Mouse (Mus musculus): Measurements from ENCODE around the gene Gm14399. TPM values are rescaled to one million over a fixed set of nuclear protein-coding genes. Genes with fewer than 3 reads are reported as not detected.

The Gm14399 gene
- 1 to 10 TPM in 1 of 2 experiments, under 1 TPM in 1; 0.26 to 1.2 TPM for total RNA-seq (2023)

GRCm38 (mm10) chr2:175141993-175142295, at the start of gene Gm14399:
Gene Gm14399, minus strand, starts transcription at chr2:175142012.

GRCm38 (mm10) chr2:175175401-175176180, 33.8 kb upstream of the Gm14399 start, which contains the start of gene Gm14443:
Gene Gm14443, minus strand, starts transcription at chr2:175175871.

Other genes with a start within 250 kb of the Gm14399 start
- gene Gm14444, start 131.8 kb downstream of the Gm14399 start, total RNA-seq (2023), result not detected
- gene Gm14393, start 74.2 kb downstream of the Gm14399 start, total RNA-seq (2023), result not detected
- gene Gm14443, start 33.9 kb upstream of the Gm14399 start, total RNA-seq (2023), result not detected
- 1 to 10 TPM; 6.4 to 8.3 TPM for gene Gm14391, start 64.9 kb upstream of the Gm14399 start, total RNA-seq (2023)
- gene Gm14440, start 133.1 kb upstream of the Gm14399 start, total RNA-seq (2023), result 1 to 10 TPM in 1 of 2 experiments, under 1 TPM in 1; 0.82 to 3.9 TPM
- 1 to 10 TPM; 3.2 to 4.1 TPM for gene Gm4631, start 196.2 kb upstream of the Gm14399 start, total RNA-seq (2023)
- not detected for gene Zfp968, start 230.4 kb upstream of the Gm14399 start, total RNA-seq (2023)

All from neutrophil, adult 59 days (primary cell).